Mouse (Mus musculus) lung, postnatal 0 days (tissue): ENCODE results near the gene Tmco3. TPM values are rescaled to one million over a fixed set of nuclear protein-coding genes. Genes with fewer than 3 reads are reported as not detected.

Source experiments
- ATAC-seq: fragments of 200-750 bp; cut with Nextera tagmentation; 2 replicates; pipeline ENCODE4 v1.8.0; 2017; ENCODE audit warnings: moderate library complexity
- DNase-seq: peaks from one replicate; pipeline ENCODE4 v3.0.0-alpha.2; 2016; ENCODE audit warnings: low spot score
- H3K27ac ChIP-seq: fragments of 300-500 bp; sonication (generic); 2 replicates; pipeline ENCODE4 v1.5.1; 2014; ENCODE audit warnings: antibody characterized with exemption, mild to moderate bottlenecking, low read length, mixed read lengths
- H3K27me3 ChIP-seq: fragments of 300-500 bp; sonication (generic); replicated peaks from 2 replicates; pipeline ENCODE4 v1.6.1; 2014; ENCODE audit warnings: low read length, mixed read lengths; ENCODE audit not compliant: insufficient read depth
- H3K36me3 ChIP-seq: fragments of 300-500 bp; sonication (generic); 2 replicates; pipeline ENCODE4 v1.6.1; 2014; ENCODE audit warnings: low read length, mixed read lengths; ENCODE audit not compliant: insufficient read depth
- H3K4me1 ChIP-seq: fragments of 300-500 bp; sonication (generic); 2 replicates; pipeline ENCODE4 v1.6.1; 2014; ENCODE audit warnings: antibody characterized with exemption, low read depth, low read length, mixed read lengths; ENCODE audit not compliant: insufficient read depth
- H3K4me2 ChIP-seq: fragments of 300-500 bp; sonication (generic); replicated peaks from 2 replicates; pipeline ENCODE4 v1.6.1; 2014; ENCODE audit warnings: low read depth, mild to moderate bottlenecking, low read length, moderate library complexity, mixed read lengths
- H3K4me3 ChIP-seq: fragments of 300-500 bp; sonication (generic); 2 replicates; pipeline ENCODE4 v1.5.1; 2014; ENCODE audit warnings: low read depth, low read length
- H3K9ac ChIP-seq: fragments of 300-500 bp; sonication (generic); replicated peaks from 2 replicates; pipeline ENCODE4 v1.6.1; 2014; ENCODE audit warnings: low read depth, mild to moderate bottlenecking
- H3K9me3 ChIP-seq: fragments of 300-500 bp; sonication (generic); 2 replicates; pipeline ENCODE4 v1.6.1; 2016; ENCODE audit warnings: low read length, mixed read lengths
- CTCF ChIP-seq: IDR thresholded peaks from 2 replicates; pipeline ENCODE4 v1.5.1; 2016; ENCODE audit warnings: antibody characterized with exemption, mild to moderate bottlenecking
- EP300 ChIP-seq: IDR thresholded peaks from 2 replicates; pipeline ENCODE4 v1.6.1; 2016; ENCODE audit warnings: antibody characterized with exemption, mild to moderate bottlenecking, control low read depth
- WGBS: fragments of 180-500 bp; shearing (Covaris S2); extraction: QIAGEN DNeasy Blood & Tissue Kit; methylation state at CpG from one replicate; pipeline ENCODE4 v1.1.7; 2014; 5-methylcytosine and 5-hydroxymethylcytosine counted together
- polyA plus RNA-seq: library from polyadenylated mRNA; unstranded; fragments of >200 nt; fragmentation: Nextera tagmentation; extraction: Ambion mirVana; gene quantifications from 2 replicates; pipeline ENCODE4 v1.2.1, GENCODE M21; 2015

Gene Tmco3
- polyA plus RNA-seq, 1 experiment from 2014 or later = 26.1 TPM

- H3K9ac ChIP-seq = no peak overlapping the region
- H3K27me3 ChIP-seq = no peaks in the 10 kb centered on the region
- H3K4me1 ChIP-seq = no peaks in the 10 kb centered on the region
- no peak overlapping the region for H3K4me2 ChIP-seq
- no peak overlapping the region for H3K27ac ChIP-seq
- no peaks in the 10 kb centered on the region for H3K9me3 ChIP-seq
- no peak for TF ChIP-seq CTCF
- TF ChIP-seq EP300 = no peak
- H3K4me3 ChIP-seq = no peak overlapping the region
- 0 out of 2 replicates have a peak, but pooled peaks cover 2% of the 10 kb centered on the region for H3K36me3 ChIP-seq
- DNase-seq (no peak), ATAC-seq (no peak)
- WGBS = 96% methylated on average over 6 of the region's 6 CpGs
These were observed 17.5 kb downstream of the Tmco3 start for GRCm38 (mm10) chr8:13305459-13305858.

- DNase-seq (no peak), ATAC-seq (no peak)
- Histone ChIP-seq H3K27ac (no peak overlapping the region), H3K9me3 (no peaks in the 10 kb centered on the region), H3K36me3 (no peaks in the 10 kb centered on the region), H3K4me3 (no peak overlapping the region), H3K27me3 (no peaks in the 10 kb centered on the region), H3K9ac (no peak overlapping the region), H3K4me2 (no peak overlapping the region), H3K4me1 (no peaks in the 10 kb centered on the region)
- TF ChIP-seq EP300 (no peak), CTCF (0 out of 2 replicates have a peak, but pooled peaks have one; percentile 3)
- WGBS = 92% methylated on average over 4 of the region's 4 CpGs
These were observed 17.9 kb downstream of the Tmco3 start for GRCm38 (mm10) chr8:13305884-13306283.

- TF ChIP-seq CTCF (no peak), EP300 (no peak)
- DNase-seq (no peak), ATAC-seq (no peak)
- no peaks in the 10 kb centered on the region for H3K27me3 ChIP-seq
- no peak overlapping the region for H3K4me3 ChIP-seq
- H3K27ac ChIP-seq = no peak overlapping the region
- H3K9me3 ChIP-seq = no peaks in the 10 kb centered on the region
- H3K4me2 ChIP-seq = no peak overlapping the region
- WGBS = 53% methylated on average over 7 of the region's 7 CpGs
- no peak overlapping the region for H3K9ac ChIP-seq
- H3K4me1 ChIP-seq = no peaks in the 10 kb centered on the region
- peaks cover 4% of the 10 kb centered on the region; the same call in 1 of the 2 replicates for H3K36me3 ChIP-seq
These were observed 18.4 kb downstream of the Tmco3 start for GRCm38 (mm10) chr8:13306309-13306909.

GRCm38 (mm10) chr8:13306916-13307315 is 18.9 kb downstream of the Tmco3 start:
- no peaks in the 10 kb centered on the region for H3K27me3 ChIP-seq
- ATAC-seq = no peak

GRCm38 (mm10) chr8:13314922-13315321 is 26.9 kb downstream of the Tmco3 start:
- no peak overlapping the region for H3K4me2 ChIP-seq
- WGBS = 78% methylated on average over 3 of the region's 3 CpGs
- TF ChIP-seq CTCF (no peak), EP300 (no peak)
- H3K27ac ChIP-seq = no peak overlapping the region
- H3K36me3 ChIP-seq = peaks cover 4% of the 10 kb centered on the region; the same call in 1 of the 2 replicates
- DNase-seq (no peak), ATAC-seq (no peak)
- H3K4me1 ChIP-seq = no peaks in the 10 kb centered on the region
- no peaks in the 10 kb centered on the region for H3K27me3 ChIP-seq
- no peak overlapping the region for H3K4me3 ChIP-seq
- no peaks in the 10 kb centered on the region for H3K9me3 ChIP-seq
- H3K9ac ChIP-seq = no peak overlapping the region

More at GRCm38 (mm10) chr8:13306916-13307315, 18.9 kb downstream of the Tmco3 start:
- H3K9ac ChIP-seq = no peak overlapping the region
- no peaks in the 10 kb centered on the region for H3K9me3 ChIP-seq
- H3K4me3 ChIP-seq = no peak overlapping the region
- no peak overlapping the region for H3K27ac ChIP-seq
- WGBS = 80% methylated on average over 9 of the region's 9 CpGs
- peaks cover 4% of the 10 kb centered on the region; the same call in 1 of the 2 replicates for H3K36me3 ChIP-seq
- TF ChIP-seq EP300 (no peak), CTCF (no peak)
- no peaks in the 10 kb centered on the region for H3K4me1 ChIP-seq
- H3K4me2 ChIP-seq = no peak overlapping the region
- peak; percentile 27 for DNase-seq

- Histone ChIP-seq H3K4me3 (no peak overlapping the region), H3K27me3 (no peaks in the 10 kb centered on the region), H3K27ac (no peak overlapping the region), H3K9me3 (no peaks in the 10 kb centered on the region), H3K4me1 (no peaks in the 10 kb centered on the region), H3K4me2 (no peak overlapping the region), H3K9ac (no peak overlapping the region), H3K36me3 (no peaks in the 10 kb centered on the region)
- no peak for DNase-seq
- ATAC-seq = no peak
- TF ChIP-seq CTCF (no peak), EP300 (no peak)
- whole genome bisulfite sequencing = 89% methylated on average over 10 of the region's 10 CpGs
These were observed 28.7 kb downstream of the Tmco3 start for GRCm38 (mm10) chr8:13316671-13317070.
